Mouse (Mus musculus) liver, embryonic 18 days (tissue): ENCODE data around the gene Klhdc4. TPM values are rescaled to one million over a fixed set of nuclear protein-coding genes. Genes with fewer than 3 reads are reported as not detected.

ENCODE experiments used
- polyA plus RNA-seq: library from polyadenylated mRNA; depleted of rRNA; stranded (reverse); fragments of >200 nt; gene quantifications from 2 replicates; pipeline ENCODE4 v1.2.3, GENCODE M21; 2012; rRNA removed

Gene Klhdc4
- polyA plus RNA-seq: 11.1 and 11.7 TPM in 2 replicates

GRCm38 (mm10) chr8:121829048-121829776, at the start of gene Klhdc4:
Gene Klhdc4 (minus strand): TSS chr8:121829569.

Other genes starting within 250 kb of the Klhdc4 start
- 35.3 and 35.7 TPM in 2 replicates for gene Map1lc3b, start 239.2 kb downstream of the Klhdc4 start, polyA plus RNA-seq
- 2.8 and 3.4 TPM in 2 replicates for gene Zcchc14, start 176.7 kb downstream of the Klhdc4 start, polyA plus RNA-seq
- gene Jph3, start 99.9 kb downstream of the Klhdc4 start, polyA plus RNA-seq: not detected in 2 replicates
- 15.8 and 16.0 TPM in 2 replicates for gene Slc7a5, start 78.1 kb upstream of the Klhdc4 start, polyA plus RNA-seq
- gene Car5a, start 115.3 kb upstream of the Klhdc4 start, polyA plus RNA-seq: 8.6 and 9.2 TPM in 2 replicates
- gene Banp, start 120.2 kb upstream of the Klhdc4 start, polyA plus RNA-seq: 17.2 and 19.5 TPM in 2 replicates